Mouse (Mus musculus) gastrocnemius, adult 8-10 months (tissue): ENCODE measurements around the gene Spred2. TPM values are rescaled to one million over a fixed set of nuclear protein-coding genes. Genes with fewer than 3 reads are reported as not detected.

Source experiments
- DNase-seq, 2 experiments: peaks; one replicate each; pipeline ENCODE4 v3.0.0; 2022; ENCODE audit warnings: low spot score in 2 of 2
- total RNA-seq, 4 experiments: library from RNA; stranded (reverse); gene quantifications; 2 replicates each; pipeline ENCODE4 v1.2.4; 2022

Gene Spred2
- 1 to 10 TPM; 3.6 to 8.2 (median 4.4) TPM for total RNA-seq

DNA sequence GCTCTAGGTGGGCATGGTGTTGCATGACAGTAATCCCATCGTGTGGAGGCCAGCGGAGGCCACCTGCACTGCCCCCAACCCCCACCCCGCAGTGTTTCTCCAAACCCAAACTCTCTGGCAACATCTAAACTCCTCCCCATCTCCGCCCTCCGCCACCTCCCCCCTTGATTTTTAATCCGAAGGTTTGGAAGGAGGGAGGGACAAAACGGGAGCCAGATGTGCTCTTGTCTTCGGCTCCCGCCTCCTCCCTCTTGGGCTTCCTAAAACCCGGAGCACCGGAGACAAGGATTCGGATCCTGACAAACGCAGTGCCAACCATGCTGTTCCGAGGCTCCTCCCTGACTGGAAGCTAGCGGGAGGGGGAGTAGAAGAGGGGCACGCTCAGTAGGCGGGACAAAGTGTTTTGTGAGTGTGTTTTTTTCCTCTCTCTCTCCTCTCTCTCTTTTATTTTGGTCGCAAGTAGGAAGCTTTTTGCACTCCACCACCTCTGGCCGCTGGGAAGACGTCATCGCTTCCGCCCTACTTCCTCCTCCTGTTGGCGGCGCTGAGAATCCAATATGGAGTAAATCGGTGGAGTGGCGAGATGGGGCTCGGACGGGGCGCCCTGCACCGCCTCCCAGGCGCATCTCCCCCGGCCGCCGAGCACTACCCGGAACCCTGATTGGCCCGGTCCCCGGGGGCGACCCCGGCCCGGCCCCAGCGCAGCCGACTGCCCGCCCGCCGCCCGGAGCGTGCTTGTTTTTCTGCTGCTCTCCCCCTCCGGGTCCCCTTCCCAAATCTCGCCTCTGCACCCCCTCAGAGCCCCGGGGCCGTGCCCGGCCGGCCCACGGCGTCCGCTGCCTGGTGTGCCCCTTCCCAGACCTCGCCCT, at the start of gene Spred2:
Gene Spred2 (plus strand): TSS at position 488 of the 869 bp plus-strand sequence.
- DNase-seq, result peak; percentile 80 to 84

DNA sequence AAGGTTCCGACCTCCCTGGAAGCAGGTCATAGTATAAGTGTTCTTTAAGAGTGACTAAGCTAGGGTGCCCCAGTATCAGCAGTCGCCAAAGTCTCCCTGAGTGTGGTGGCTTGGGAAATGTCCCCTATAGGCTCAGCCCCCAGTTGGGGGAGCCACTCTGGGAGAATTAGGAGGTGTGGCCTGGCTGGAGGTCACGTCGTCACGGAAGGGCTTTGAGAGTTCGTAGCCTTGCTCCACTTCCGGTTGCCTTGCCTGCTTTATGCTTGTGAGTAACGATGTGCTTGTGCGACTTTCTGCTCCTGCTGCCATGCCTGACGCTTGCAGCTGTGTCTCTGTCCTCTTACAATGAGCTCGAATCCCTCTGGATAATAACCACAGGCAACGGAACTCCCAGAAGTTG, 48.6 kb upstream of the Spred2 start:
- no peak for DNase-seq

DNA sequence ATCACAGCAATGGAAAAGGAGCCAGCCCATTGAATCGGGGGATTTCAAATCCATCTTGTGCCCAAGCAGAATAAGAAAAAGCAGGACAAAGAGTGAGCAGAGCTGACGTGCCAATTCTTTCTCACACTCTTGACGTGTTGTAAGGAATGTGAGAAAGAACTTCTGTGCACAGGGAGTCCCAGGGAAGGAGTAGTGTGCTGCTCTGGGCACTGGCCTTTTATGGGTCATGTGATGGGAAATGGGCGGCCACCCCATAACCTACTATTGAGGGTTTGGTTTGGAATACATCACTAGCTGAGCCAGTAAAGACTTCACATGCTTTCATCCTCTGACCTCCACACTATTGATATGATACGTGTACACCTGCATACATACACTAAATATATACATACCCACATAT, 48.2 kb upstream of the Spred2 start:
- no peak for DNase-seq

DNA sequence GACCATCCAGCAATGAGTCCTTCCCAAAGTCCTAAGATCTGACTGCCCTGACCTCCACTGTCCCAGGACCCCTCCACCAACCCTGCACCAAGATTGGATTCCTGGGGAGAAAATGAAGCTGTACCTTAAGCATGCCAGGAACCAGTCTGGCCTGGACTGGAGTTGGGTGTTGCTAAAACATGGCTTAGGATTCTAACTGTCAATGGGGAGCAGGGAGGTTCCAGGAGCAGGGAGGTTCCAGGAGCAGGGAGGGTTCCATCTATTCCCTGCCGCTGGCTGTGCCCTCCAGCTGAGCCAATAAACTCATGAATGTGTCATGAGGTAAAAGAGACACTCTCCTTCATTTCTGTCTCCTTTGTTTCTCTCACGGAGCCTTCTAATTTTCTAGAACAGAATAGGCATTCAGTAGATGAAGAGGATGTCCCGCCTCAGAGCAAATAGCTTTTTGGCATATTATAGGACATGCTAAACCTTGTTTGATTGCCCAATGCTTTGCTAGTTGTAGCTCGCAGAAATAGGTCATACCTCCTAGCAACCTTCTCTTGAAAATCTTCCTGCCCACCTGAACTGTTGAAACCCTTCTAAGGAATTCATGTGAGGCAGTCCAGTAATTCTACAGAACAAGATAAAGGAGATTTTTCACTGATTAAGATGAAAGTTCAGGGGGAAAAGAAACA, 46.8 kb upstream of the Spred2 start:
- no peak for DNase-seq

DNA sequence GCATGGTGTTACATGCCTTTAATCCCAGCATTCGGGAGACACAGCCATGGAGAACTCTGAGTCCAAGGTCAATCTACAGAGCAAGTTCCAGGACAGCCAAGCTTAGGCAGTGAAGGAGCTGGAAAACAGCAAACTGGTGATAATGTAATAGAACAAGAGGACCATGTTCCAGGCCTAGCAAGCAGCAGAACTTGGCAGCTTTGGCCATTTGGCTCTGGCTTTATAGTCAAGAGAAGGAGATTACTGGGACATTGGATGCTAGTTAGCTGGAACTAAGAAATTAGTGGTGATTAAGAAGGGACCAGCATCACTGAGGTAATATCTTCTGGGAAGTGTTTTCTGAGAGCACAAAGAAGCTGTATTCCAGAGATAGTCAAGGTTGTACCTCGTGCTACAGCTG, 42.8 kb upstream of the Spred2 start:
- DNase-seq, result no peak

DNA sequence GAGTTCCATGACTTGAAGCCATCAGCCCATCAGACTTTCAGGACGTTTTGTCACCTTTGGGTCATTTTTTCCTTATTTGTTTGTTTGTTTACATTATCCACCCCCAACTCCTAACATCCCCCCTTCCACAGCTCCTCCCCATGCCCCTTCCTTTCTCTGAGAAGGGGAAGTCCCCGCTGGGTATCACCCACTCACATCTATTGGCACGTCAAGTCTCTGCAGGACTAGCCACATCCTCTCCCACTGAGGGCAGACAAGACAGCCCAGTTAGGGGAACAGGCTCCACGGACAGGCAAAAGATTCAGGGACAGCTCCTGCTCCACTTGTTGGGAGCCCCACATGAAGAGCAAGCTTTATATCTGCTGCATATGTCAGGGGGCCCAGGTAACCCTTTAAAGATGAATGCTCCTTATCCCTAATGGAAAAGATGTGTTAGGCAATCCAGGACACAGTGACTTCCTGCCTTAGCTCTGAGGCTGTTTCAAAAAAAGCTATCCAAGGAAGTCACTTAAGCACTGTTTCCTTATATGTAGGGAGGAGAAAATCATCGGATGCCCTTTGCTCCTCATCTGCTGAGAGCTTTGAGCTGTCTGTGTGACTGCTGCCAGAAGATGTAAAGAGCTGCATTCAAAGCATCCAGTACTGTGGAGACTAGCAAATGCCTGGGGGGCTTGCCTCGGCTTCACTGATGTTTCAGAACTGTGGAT, 33.3 kb upstream of the Spred2 start:
- no peak for DNase-seq

DNA sequence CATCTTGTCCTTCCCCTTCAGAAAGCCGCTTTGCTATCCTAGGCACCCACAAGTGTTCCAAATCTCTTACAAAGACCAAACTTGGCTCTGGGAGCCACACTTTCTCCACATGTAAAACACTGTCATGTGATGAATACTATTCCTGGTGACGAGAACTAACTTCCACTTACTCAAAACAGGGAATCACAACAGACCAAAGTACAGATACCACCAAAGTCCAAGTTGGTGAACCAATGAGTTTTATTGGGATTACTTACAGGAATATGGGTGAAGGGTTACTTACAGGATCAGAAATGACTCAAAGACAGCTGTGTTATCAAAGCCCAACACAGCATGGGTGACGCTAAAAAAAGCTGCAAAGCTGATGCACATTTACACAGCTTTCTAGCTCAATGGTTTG, 30.9 kb upstream of the Spred2 start:
- DNase-seq, result no peak

DNA sequence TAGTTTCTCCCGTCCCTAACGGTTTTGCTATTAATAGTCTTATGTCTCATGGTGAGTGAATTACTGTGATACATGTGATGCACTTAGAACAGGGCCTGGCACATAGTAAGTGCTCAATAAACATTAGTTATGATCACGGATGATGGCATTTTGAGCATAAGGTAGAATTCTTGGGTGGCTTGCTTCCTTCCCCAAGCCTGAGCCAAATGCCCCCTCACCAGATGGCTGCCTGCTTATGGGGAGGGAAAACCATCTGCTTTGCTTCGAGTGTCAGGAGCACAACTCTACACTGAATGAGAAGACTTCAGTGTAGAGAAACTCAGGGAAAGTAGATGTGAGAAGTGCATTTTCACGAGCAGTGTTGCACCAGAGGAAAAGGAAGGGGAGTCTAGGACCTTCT, 24.6 kb upstream of the Spred2 start:
- no peak for DNase-seq

DNA sequence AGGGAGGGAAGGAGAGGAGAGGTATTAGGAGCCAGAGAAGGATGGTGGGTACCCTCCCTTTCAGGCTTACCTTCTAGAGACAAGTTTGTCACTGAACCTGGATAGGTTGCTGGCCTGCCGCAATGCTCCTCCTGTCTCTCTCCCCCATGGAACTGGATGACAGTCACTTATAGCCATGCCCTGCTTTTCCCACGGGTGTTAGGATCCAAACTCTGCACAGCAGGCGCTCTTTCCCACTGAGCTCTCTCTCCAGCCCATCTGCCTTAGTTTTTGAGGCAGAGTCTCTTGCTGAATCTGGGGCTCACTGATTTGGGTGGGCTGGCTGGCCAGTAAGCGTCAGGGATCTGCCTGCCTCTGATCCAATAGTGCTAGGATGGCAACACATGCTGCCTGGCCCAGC, 23.5 kb upstream of the Spred2 start:
- DNase-seq, result no peak

DNA sequence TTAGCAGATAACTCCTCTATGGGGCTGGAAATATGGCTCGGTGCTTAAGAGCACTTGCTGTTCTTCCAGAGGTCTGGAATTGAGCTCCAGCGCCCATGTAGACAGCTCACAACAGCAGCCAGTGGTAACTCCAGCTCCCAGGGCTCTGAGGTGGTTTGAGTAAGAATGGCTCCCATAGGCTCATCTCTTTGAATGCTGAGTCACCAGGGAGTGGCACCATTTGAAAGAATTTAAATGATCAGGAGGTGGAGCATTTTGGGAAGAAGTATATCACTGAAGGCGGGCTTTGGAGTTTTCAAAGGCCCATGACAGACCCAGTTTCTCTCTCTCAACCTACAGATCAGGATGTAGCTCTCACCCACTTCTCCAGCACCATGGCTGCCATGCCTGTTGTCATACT, 13.0 kb upstream of the Spred2 start:
- DNase-seq, result no peak

DNA sequence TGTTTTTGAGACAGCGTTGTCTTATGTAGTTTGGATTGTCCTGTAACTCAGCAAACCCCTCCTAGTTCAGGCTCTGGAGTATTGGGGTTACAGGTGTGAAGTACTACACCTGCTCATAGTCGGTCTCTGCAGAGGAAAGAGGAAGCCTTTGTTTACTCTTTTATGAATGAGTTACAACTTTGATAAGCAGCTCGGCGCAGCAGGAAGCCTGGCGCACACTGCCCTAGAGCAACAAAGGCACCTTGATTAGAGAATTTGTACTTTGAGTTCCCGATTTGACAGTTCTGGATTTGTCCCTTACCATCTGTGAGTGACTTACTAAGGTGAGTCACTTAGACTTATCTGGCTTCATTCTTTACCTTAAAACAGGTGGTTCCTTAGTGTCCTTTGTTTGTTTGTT, 12.0 kb upstream of the Spred2 start:
- no peak for DNase-seq

DNA sequence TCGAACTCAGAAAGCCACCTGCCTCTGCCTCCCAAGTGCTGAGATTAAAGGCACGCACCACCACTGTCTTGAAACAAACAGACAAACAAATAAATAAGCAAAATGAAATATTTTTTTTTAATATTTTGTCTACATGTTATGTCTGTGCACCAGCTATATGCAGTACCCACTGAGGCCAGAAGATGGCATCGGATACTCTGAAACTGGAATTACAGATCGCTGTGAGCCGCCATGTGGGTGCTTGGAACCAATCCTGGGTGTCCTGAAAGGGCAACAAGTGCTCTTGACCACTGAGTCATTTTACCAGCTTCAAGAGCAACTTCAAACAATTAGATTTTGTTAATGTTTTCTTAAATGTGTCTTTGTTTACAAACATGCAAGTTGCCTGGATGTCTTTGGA, 11.5 kb upstream of the Spred2 start:
- no peak for DNase-seq

DNA sequence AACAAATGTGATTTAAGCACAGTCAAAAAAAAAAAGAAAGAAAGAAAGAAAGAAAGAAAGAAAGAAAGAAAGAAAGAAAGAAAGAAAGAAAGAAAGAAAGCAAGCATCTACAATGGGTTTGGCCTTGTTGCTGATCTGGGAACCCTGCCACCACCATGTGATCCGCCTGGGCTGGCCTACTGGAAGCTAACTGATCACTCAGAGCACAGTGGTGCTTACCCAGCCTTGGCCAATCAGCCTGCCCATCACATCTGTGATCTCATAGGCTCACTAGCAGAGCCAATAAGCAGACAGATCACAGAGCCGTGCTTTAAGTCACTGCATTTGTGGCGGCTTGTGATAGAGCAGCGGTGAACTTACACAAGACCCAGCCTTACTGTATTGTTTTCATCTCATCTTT, 10.4 kb upstream of the Spred2 start:
- no peak for DNase-seq

DNA sequence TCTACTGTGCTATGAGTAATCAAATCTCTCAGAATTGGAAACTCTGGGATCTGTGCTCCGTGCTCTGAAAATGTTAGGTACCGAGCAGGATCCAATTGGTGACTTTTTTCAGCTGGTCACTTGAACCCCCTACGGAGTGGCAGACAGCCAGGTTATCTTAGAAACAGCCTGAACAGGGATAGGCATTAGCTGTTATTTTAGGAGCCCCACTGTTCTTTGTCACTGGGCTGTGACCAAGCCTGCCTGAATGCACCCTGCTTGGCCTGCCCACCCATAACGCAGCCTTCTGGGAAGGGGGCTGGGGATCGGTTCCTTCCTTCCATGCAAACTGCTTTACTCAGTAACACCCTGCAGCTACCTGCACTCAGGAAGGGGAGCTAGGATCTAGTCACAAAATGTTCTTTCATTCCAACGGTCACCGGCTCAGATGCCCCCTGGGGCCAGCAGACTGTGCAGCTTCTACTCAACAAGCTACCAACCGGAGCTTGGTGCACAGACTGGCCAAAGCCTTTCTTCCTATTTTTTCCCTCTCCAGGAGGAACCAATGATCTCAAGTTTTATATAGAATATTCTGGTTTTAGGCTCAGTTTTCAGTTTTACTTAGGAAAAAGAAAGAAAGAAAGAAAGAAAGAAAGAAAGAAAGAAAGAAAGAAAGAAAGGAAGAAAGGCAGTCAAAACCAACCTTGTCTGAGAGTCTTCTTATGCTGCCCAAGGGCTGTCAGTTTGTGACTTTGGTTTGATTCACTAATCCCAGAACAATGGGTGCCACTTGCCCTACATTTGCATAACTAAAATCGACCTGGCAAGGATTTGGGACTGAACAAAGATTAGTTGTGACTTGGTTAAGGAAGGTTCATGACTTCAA, 6.6 kb upstream of the Spred2 start:
- DNase-seq, result no peak

DNA sequence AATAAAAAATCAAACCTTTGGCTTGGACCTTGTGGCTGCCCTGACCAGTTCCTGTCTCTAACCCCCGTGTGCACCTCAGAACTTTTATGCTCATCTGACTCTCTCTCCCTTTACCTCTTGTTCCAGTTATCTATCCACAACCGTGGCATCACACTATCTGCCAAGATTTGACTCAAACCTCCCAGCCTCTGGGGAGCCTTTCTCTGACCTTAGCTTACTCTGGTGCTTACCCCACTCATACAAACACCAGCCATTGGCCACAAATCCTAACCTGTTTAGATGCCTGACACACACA, 6.0 kb upstream of the Spred2 start:
- DNase-seq, result no peak

DNA sequence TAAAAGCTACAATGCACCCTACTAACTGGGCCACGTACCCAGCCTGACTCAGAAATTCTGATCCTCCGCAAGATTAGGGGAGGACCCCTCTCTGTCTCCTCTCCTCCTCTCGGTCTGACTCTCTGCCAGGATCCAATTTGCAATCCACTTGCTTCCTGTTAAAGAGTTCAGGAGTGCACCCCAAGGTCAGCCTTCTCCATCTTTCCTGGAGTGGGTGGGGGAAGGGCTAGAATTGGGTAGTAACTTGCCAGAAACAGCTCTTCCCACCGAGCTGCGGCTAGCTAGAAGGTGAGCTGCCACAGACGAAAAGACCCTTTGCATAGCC, 4.8 kb upstream of the Spred2 start:
- DNase-seq, result no peak

DNA sequence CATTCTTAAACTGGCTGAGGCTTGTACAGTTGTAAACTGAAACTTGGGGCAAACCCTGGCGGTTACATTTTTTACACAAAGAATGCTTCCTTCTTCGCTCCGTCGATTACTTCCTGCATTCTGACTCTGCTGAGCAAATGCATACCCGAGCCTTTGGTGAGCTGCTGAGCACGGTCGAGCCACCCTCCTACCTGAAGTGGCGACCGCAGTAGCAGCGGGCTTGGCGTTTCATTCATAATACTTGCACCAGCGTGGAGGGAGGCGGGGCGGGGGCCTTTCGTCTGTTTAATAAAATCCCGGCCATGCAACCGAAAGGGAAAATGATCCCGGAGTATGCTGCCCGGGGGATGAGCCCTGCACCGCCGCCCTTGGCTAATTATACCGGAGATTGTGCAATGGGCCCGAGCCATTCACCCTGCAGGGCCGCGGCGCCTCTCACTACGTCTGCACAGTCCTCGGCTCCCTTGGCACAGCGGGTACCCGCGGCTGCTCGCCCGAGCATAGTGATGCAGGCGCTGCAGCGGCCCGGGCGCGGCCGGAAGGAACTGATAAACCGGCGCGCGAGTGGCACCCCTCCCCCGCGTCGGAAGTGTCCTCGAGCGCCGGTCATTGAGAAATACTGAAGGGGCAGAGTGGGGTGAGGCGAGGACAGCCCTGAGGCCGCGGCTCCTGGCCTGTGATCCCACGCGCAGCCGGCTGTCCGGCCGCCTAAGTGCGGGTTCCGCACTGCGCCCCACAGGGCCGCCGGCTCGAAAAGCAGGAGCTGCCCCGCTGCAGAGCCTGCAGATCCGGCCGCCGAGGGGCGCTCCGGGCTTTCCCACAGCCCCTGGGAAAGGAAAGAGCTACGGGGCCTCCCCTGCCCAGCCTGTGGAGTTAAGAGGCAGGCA, 4.1 kb upstream of the Spred2 start:
- peak; percentile 70 to 83 for DNase-seq

DNA sequence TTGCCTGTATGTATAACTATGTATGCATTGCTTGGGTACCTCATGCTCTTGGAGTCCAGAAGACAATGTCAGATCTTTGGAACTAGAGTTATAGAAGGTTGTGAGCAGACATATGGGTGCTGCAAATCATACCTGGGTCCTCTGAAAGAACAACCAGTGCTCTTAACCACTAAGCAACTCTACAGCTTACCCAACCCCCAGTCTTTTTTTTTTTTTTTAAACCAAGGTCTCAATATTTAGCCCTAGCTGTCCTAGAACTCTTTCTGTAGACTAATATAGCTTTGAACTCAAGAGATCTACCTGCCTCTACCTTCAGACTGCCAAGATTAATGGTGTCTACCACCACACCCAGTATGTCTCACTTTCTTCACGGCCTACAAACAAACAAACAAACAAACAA, 2.5 kb upstream of the Spred2 start:
- DNase-seq, result no peak

DNA sequence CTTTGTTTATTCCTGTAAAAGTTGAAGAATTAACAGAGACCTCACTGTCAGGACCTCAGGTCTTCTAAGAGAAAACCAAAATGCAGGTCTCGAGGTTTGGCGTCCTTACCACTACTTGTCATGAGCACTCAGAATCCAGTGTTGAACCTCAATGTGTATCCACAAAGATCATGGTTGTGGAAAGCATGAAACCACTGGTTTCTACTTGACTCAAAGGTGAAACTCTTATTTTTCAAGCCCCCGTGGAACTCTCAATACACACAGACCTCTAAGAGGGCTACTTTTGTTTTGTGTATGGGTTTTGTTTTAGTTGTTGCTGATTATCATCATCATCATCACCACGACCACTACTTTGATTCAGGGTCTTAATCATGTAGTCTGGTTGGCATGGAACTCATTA, 2.0 kb upstream of the Spred2 start:
- DNase-seq, result no peak

DNA sequence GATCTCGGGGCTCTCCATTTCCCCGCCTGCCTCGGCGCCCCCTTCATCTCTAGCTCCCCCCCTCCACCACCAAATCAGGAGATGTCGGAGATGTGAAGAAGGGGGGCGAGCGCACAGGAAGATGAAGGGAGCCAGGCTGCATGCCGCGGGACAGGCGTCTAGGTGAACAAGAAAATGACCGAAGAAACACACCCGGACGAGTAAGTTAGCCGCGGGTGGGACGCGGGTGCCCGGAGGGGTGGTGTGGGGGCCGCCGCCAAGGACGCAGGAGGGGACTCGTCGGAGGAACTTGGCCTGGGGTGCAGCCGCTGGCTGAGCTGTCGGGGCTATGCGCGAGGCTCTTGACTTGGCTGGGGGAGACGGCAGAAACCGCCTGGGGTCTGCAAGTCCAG, 578 bp downstream of the Spred2 start:
- peak in 1 of 2 experiments; percentile 15 for DNase-seq
